Mouse (Mus musculus): Measurements from ENCODE around the gene Hook2. TPM values are rescaled to one million over a fixed set of nuclear protein-coding genes. Genes with fewer than 3 reads are reported as not detected.

The Hook2 gene
- polyA plus RNA-seq, 1 experiment = 0.46 TPM

DNA sequence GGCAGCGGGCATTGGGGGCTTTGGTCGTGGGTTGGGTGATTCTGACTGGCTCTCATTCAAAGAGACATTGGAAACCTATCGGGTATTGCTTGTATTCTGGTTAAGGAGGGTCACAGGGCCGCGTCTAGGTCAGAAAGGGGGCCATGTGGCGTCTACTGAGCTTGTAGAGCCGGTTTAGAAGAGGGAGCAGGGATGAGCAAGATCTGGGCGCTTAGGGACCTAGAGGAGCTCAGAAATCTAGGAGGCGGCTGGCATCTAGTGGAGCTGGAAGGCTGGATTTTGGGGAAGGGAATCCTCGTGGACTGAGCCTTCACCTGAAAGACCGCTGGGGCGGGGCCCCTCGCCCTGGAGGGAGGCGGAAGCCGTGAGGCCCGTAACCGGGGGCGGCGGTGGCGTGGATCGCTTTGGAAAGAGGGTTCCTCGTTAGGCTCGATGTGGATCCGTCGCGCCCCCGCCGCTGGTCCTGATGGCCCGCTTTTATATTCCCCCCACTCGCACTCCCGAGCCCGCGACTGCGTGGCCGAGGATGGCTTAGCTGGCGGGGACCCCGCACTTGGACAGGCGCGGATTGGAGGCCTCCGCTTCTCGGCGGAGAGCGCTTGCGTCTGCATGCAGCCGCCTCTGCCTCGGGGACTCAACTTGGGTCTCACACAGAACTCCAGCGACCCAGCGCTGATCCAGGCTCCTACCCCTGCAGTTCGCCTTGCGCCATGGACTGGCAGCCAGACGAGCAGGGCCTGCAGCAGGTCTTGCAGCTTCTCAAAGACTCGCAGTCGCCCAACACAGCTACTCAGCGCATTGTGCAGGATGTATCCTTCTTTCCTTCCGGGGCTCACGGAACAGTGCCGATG, 47.5 kb downstream of the Hook2 start:
- Histone ChIP-seq H3K4me3 (replicated peaks) (peak overlapping the region; percentile 91), H3K4me1 (ENCODE audit: control insufficient read depth) (peaks cover 66% of the 10 kb centered on the region), H3K27me3 (ENCODE audit: control insufficient read depth) (no peaks in the 10 kb centered on the region), H3K36me3 (ENCODE audit: control insufficient read depth) (peaks cover 56% of the 10 kb centered on the region), H3K9me3 (ENCODE audit: control insufficient read depth, low read length) (no peaks in the 10 kb centered on the region)
- TF ChIP-seq GATA1 (IDR thresholded peaks at IDR 0.05; ENCODE audit: low read length) (no peak), TAL1 (IDR thresholded peaks at IDR 0.05; ENCODE audit: low read length) (no peak)

- TF ChIP-seq TAL1 (IDR thresholded peaks at IDR 0.05; ENCODE audit: low read length) = no peak
- no peak for TF ChIP-seq GATA1 (IDR thresholded peaks at IDR 0.05; ENCODE audit: low read length)
- Histone ChIP-seq H3K36me3 (ENCODE audit: control insufficient read depth) (peaks cover 95% of the 10 kb centered on the region), H3K27me3 (ENCODE audit: control insufficient read depth) (no peaks in the 10 kb centered on the region), H3K4me3 (replicated peaks) (no peak overlapping the region), H3K9me3 (ENCODE audit: control insufficient read depth, low read length) (no peaks in the 10 kb centered on the region), H3K4me1 (ENCODE audit: control insufficient read depth) (peaks cover 24% of the 10 kb centered on the region)
Measured at GRCm38 (mm10) chr8:85043619-85044018, 53.2 kb downstream of the Hook2 start.

Other genes with a start within 250 kb of the Hook2 start
- gene Nfix, start 190.3 kb upstream of the Hook2 start, polyA plus RNA-seq (2012) = 1.9 and 2.6 TPM in 2 replicates
- gene Dand5, start 167.8 kb upstream of the Hook2 start, polyA plus RNA-seq (2012) = 1.3 and 1.5 TPM in 2 replicates
- gene Gadd45gip1, start 159.1 kb upstream of the Hook2 start, polyA plus RNA-seq (2012) = 10.3 and 11.6 TPM in 2 replicates
- gene Rad23a, start 149.9 kb upstream of the Hook2 start, polyA plus RNA-seq (2012) = 740 and 808 TPM in 2 replicates
- gene Calr, start 143.7 kb upstream of the Hook2 start, polyA plus RNA-seq (2012) = 29.4 and 30.9 TPM in 2 replicates
- 9.0 and 9.3 TPM in 2 replicates for gene Farsa, start 133.6 kb upstream of the Hook2 start, polyA plus RNA-seq (2012)
- 15.0 TPM in 2 replicates for gene Syce2, start 118.5 kb upstream of the Hook2 start, polyA plus RNA-seq (2012)
- 15.0 and 18.3 TPM in 2 replicates for gene Gcdh, start 96.7 kb upstream of the Hook2 start, polyA plus RNA-seq (2012)
- gene Klf1, start 88.7 kb upstream of the Hook2 start, polyA plus RNA-seq (2012) = 358 and 362 TPM in 2 replicates
- 4.8 and 7.7 TPM in 2 replicates for gene Dnase2a, start 82.0 kb upstream of the Hook2 start, polyA plus RNA-seq (2012)
- 0.01 and 0.08 TPM in 2 replicates for gene Mast1, start 53.2 kb upstream of the Hook2 start, polyA plus RNA-seq (2012)
- not detected in 2 replicates for gene Rtbdn, start 43.6 kb upstream of the Hook2 start, polyA plus RNA-seq (2012)
- not detected in 2 replicates for gene Gm49661, start 21.2 kb upstream of the Hook2 start, polyA plus RNA-seq (2012)
- gene Prdx2, start 21.0 kb upstream of the Hook2 start, polyA plus RNA-seq (2012) = 111 and 222 TPM in 2 replicates
- gene Rnaseh2a, start 20.8 kb upstream of the Hook2 start, polyA plus RNA-seq (2012) = 162 and 179 TPM in 2 replicates
- 9.6 and 10.3 TPM in 2 replicates for gene Junb, start 11.9 kb upstream of the Hook2 start, polyA plus RNA-seq (2012)
- not detected in 2 replicates for gene Best2, start 23.9 kb downstream of the Hook2 start, polyA plus RNA-seq (2012)
- gene Asna1, start 34.7 kb downstream of the Hook2 start, polyA plus RNA-seq (2012) = 18.6 and 31.0 TPM in 2 replicates
- gene Trir, start 36.2 kb downstream of the Hook2 start, polyA plus RNA-seq (2012) = 77.0 and 92.3 TPM in 2 replicates
- gene Tnpo2, start 46.3 kb downstream of the Hook2 start, polyA plus RNA-seq (2012) = 1.7 and 1.8 TPM in 2 replicates
- gene Fbxw9, start 69.5 kb downstream of the Hook2 start, polyA plus RNA-seq (2012) = 0.54 and 0.63 TPM in 2 replicates
- gene Gm5741, start 77.4 kb downstream of the Hook2 start, polyA plus RNA-seq (2012) = 0.37 TPM in 1 of 2 replicates, not detected in the other
- gene Dhps, start 81.2 kb downstream of the Hook2 start, polyA plus RNA-seq (2012) = 2.0 and 2.1 TPM in 2 replicates
- gene Wdr83os, start 90.1 kb downstream of the Hook2 start, polyA plus RNA-seq (2012) = 0.28 and 1.5 TPM in 2 replicates
- 2.7 and 4.7 TPM in 2 replicates for gene Wdr83, start 90.7 kb downstream of the Hook2 start, polyA plus RNA-seq (2012)
- gene Man2b1, start 92.7 kb downstream of the Hook2 start, polyA plus RNA-seq (2012) = 0.13 and 0.27 TPM in 2 replicates
- 0.01 TPM in 1 of 2 replicates, not detected in the other for gene Zfp791, start 132.5 kb downstream of the Hook2 start, polyA plus RNA-seq (2012)
- not detected in 2 replicates for gene Cks1brt, start 161.3 kb downstream of the Hook2 start, polyA plus RNA-seq (2012)
- not detected in 2 replicates for gene Olfr371, start 235.4 kb downstream of the Hook2 start, polyA plus RNA-seq (2012)

All from erythroblast, embryonic 14.5 days (primary cell).